10 mouse cellular contexts compared by ENCODE assay signal in genomic region chr1:135535256-135535655, GRCm38 (mm10).
DNase-seq lines count a peak whose midpoint lies in the region; TF ChIP-seq lines count a peak whose summit lies in the region.
"Had no signal": no experiment of that assay in that cellular context is flagged by ENCODE, and none has a peak within 500 bp of the region (broad histone marks: within the 10 kb centered on the region; RNA-seq: fewer than 3 reads in every experiment).

No protein-coding gene starts in this region.

- DNase-seq in left cerebral cortex, adult 2 months (ENCODE audit: extremely low spot score in 1 of 2, low spot score in 2 of 2): no peak
- no peak for DNase-seq in left cerebral cortex, adult 9 months (ENCODE audit: low spot score in 2 of 2)
- DNase-seq in Muller cell, postnatal 12 days (ENCODE audit: inconsistent ontology term): peak; percentile 78
- DNase-seq in heart, embryonic 10.5 days (ENCODE audit: low spot score): no peak
- DNase-seq in lung, postnatal 25 days (ENCODE audit: low spot score): peak; percentile 70
- no peak for DNase-seq in left cerebral cortex, adult 8-10 months (ENCODE audit: low spot score in 2 of 2)
- no peak for DNase-seq in natural killer cell, adult 2 months (ENCODE audit: low spot score in 2 of 2)
- no peak for DNase-seq in cerebellum, adult 11-12 months
- DNase-seq: cerebellum, postnatal 14 days had no signal

- intact Hi-C loops in left cerebral cortex, adult 2 months (cut with DNase I): no loop called here

- H3K4me1 ChIP-seq in heart, embryonic 10.5 days: peaks cover 74% of the 10 kb centered on the region

- WGBS in heart, embryonic 10.5 days: 24% methylated on average over 4 of the region's 4 CpGs

- peaks cover 25% of the 10 kb centered on the region for H3K36me3 ChIP-seq in heart, embryonic 10.5 days

- H3K9me3 ChIP-seq in heart, embryonic 10.5 days: no peaks in the 10 kb centered on the region
- H3K9me3 ChIP-seq: hindbrain, embryonic 15.5 days had no signal

- no peaks in the 10 kb centered on the region for H3K27me3 ChIP-seq in heart, embryonic 10.5 days (ENCODE audit: insufficient read depth, poor library complexity, severe bottlenecking)
- H3K27me3 ChIP-seq: hindbrain, embryonic 15.5 days had no signal

- H3K4me3 ChIP-seq in left cerebral cortex, adult 2 months: no peak overlapping the region
- H3K4me3 ChIP-seq in heart, embryonic 10.5 days: no peak overlapping the region
- H3K4me3 ChIP-seq: hindbrain, embryonic 15.5 days had no signal

- peak overlapping the region; percentile 19; the same call in 1 of the 2 replicates for H3K27ac ChIP-seq in left cerebral cortex, adult 2 months
- peak overlapping the region; percentile 69 for H3K27ac ChIP-seq in heart, embryonic 10.5 days
- H3K27ac ChIP-seq: hindbrain, embryonic 15.5 days had no signal

- no peak for TF ChIP-seq CTCF in left cerebral cortex, adult 2 months (IDR thresholded peaks at IDR 0.05)

Comparison
In these comparisons a context has a peak if more than half of its experiments do, and no peak if none do; other contexts are left out.
1. DNase-seq: peak in Muller cell, postnatal 12 days (single experiment) and lung, postnatal 25 days (single experiment); none in left cerebral cortex, adult 2 months (0 of 2), left cerebral cortex, adult 9 months (0 of 2), heart, embryonic 10.5 days (single experiment), left cerebral cortex, adult 8-10 months (0 of 2), natural killer cell, adult 2 months (0 of 2) and cerebellum, adult 11-12 months (single experiment).